Mouse (Mus musculus) MEL (cell line): ENCODE results near the gene St6galnac1. TPM values are rescaled to one million over a fixed set of nuclear protein-coding genes. Genes with fewer than 3 reads are reported as not detected.

Experiments
- DNase-seq: peaks from one replicate; pipeline ENCODE4 v3.0.0; 2011; ENCODE audit warnings: low read depth, low spot score
- H3K27ac ChIP-seq: 2 replicates; pipeline ENCODE4 v1.5.1; 2012; ENCODE audit warnings: low read depth, mild to moderate bottlenecking, control low read depth, low read length, moderate library complexity; ENCODE audit not compliant: control insufficient read depth
- H3K27me3 ChIP-seq, 2 experiments: fragments of 150-350 bp in 1 of 2; sonication (generic) in 1 of 2; 2 replicates each; pipeline ENCODE4 v1.6.1; 2012; ENCODE audit warnings: low read length in 2 of 2, mild to moderate bottlenecking in 2 of 2, improper control_type of control experiment in 1 of 2, moderate library complexity in 1 of 2; ENCODE audit not compliant: insufficient read depth in 2 of 2, control insufficient read depth in 1 of 2
- H3K36me3 ChIP-seq, 2 experiments: 2 replicates each; pipeline ENCODE4 v1.6.1; 2012 to 2014; ENCODE audit warnings: low read length in 2 of 2, improper control_type of control experiment in 1 of 2, inconsistent platforms in 1 of 2, mild to moderate bottlenecking in 1 of 2; ENCODE audit not compliant: insufficient read depth in 2 of 2, control insufficient read depth in 1 of 2
- H3K4me1 ChIP-seq, 2 experiments: fragments of 150-350 bp in 1 of 2; sonication (generic) in 1 of 2; 2 replicates each; pipeline ENCODE4 v1.6.1; 2012; ENCODE audit warnings: low read length in 2 of 2, improper control_type of control experiment in 1 of 2, mild to moderate bottlenecking in 1 of 2; ENCODE audit not compliant: insufficient read depth in 2 of 2, control insufficient read depth in 1 of 2
- H3K4me3 ChIP-seq, 2 experiments: fragments of 150-350 bp in 1 of 2; sonication (generic) in 1 of 2; 2 replicates each; pipeline ENCODE4 v1.5.1; 2012; ENCODE audit warnings: low read depth in 2 of 2, low read length in 2 of 2, mild to moderate bottlenecking in 2 of 2, moderate library complexity in 2 of 2, control low read depth in 1 of 2, improper control_type of control experiment in 1 of 2; ENCODE audit not compliant: control insufficient read depth in 1 of 2, insufficient read depth in 1 of 2
- H3K79me2 ChIP-seq: 2 replicates; pipeline ENCODE4 v1.6.1; 2012; ENCODE audit warnings: mild to moderate bottlenecking, low read length, moderate library complexity; ENCODE audit not compliant: control insufficient read depth, poor library complexity, insufficient read depth
- H3K9ac ChIP-seq: 2 replicates; pipeline ENCODE4 v1.6.1; 2012; ENCODE audit warnings: low read depth, mild to moderate bottlenecking, control low read depth, low read length, moderate library complexity; ENCODE audit not compliant: control insufficient read depth, poor library complexity, severe bottlenecking
- H3K9me3 ChIP-seq: fragments of 150-350 bp; sonication (generic); replicated peaks from 2 replicates; pipeline ENCODE4 v1.6.1; 2012; ENCODE audit warnings: mild to moderate bottlenecking, low read length, improper control_type of control experiment, moderate library complexity; ENCODE audit not compliant: insufficient read depth
- CTCF ChIP-seq, 3 experiments: IDR thresholded peaks in 2 of 3; conservative IDR thresholded peaks in 1 of 3; 2 replicates each; pipeline ENCODE4 v1.5.1; 2011 to 2012; ENCODE audit warnings: low read length in 3 of 3, low read depth in 2 of 3, mild to moderate bottlenecking in 2 of 3, improper control_type of control experiment in 1 of 3, inconsistent platforms in 1 of 3, mixed read lengths in 1 of 3, moderate library complexity in 1 of 3; ENCODE audit not compliant: control insufficient read depth in 1 of 3, insufficient read depth in 1 of 3, poor library complexity in 1 of 3, severe bottlenecking in 1 of 3
- polyA plus RNA-seq, 2 experiments: library from polyadenylated mRNA; stranded (reverse) in 1 of 2; unstranded in 1 of 2; fragments of >175 nt in 1 of 2; fragments of >200 nt in 1 of 2; gene quantifications; 2 replicates each; pipeline versions ENCODE4 v1.2.1 to v1.2.4; 2012; ENCODE audit warnings: low replicate concordance in 2 of 2, low read depth in 1 of 2; ENCODE audit not compliant: insufficient read length in 2 of 2, insufficient read depth in 1 of 2, missing spikeins in 1 of 2
- total RNA-seq: library from RNA; depleted of rRNA; stranded (reverse); fragments of 300-350 nt; gene quantifications from 2 replicates; pipeline ENCODE4 v1.2.3, GENCODE M21; 2012; rRNA removed

Gene St6galnac1
- total and polyA plus RNA-seq, 3 experiments = not detected

GRCm38 (mm10) chr11:116720319-116720865 is 54.9 kb downstream of the St6galnac1 start:
- no peak for TF ChIP-seq CTCF (IDR thresholded peaks at IDR 0.05 in 2 of 3, conservative IDR thresholded peaks at IDR 0.05 in 1 of 3; ENCODE audit: control insufficient read depth in 1 of 3, insufficient read depth in 1 of 3, low read depth in 2 of 3, low read length in 3 of 3, poor library complexity in 1 of 3, severe bottlenecking in 1 of 3)
- Histone ChIP-seq H3K27ac (no peak overlapping the region), H3K4me1 (peaks cover 0 to 5% of the 10 kb centered on the region in 2 experiments; a peak in 2 of 4 replicates), H3K27me3 (no peaks in the 10 kb centered on the region), H3K79me2 (peaks cover 2% of the 10 kb centered on the region; the same call in 1 of the 2 replicates), H3K4me3 (no peak overlapping the region), H3K9ac (no peak overlapping the region), H3K36me3 (peaks cover 0 to 7% of the 10 kb centered on the region in 2 experiments; a peak in 2 of 4 replicates), H3K9me3 (no peaks in the 10 kb centered on the region)
- DNase-seq = no peak

Other genes with a start within 250 kb of the St6galnac1 start
- 77.5 and 127 TPM in 2 replicates for gene Sphk1, start 244.6 kb downstream of the St6galnac1 start, total RNA-seq
- gene Sphk1, start 244.6 kb downstream of the St6galnac1 start, polyA plus RNA-seq = 10 to 100 TPM in 1 of 2 experiments, not detected in 1; 53.5 TPM
- 22.9 and 31.1 TPM in 2 replicates for gene Ube2o, start 194.1 kb downstream of the St6galnac1 start, total RNA-seq
- 10 to 100 TPM in 1 of 2 experiments, not detected in 1; 42.8 TPM for gene Ube2o, start 194.1 kb downstream of the St6galnac1 start, polyA plus RNA-seq
- gene Aanat, start 189.1 kb downstream of the St6galnac1 start, total RNA-seq = not detected in 2 replicates
- not detected for gene Aanat, start 189.1 kb downstream of the St6galnac1 start, polyA plus RNA-seq
- 6.4 and 7.7 TPM in 2 replicates for gene Rhbdf2, start 148.5 kb downstream of the St6galnac1 start, total RNA-seq
- gene Rhbdf2, start 148.5 kb downstream of the St6galnac1 start, polyA plus RNA-seq = 10 to 100 TPM in 1 of 2 experiments, not detected in 1; 13.7 TPM
- gene Prcd, start 122.0 kb downstream of the St6galnac1 start, total RNA-seq = 50.0 and 72.2 TPM in 2 replicates
- gene Prcd, start 122.0 kb downstream of the St6galnac1 start, polyA plus RNA-seq = 10 to 100 TPM in 1 of 2 experiments, not detected in 1; 44.4 TPM
- 2.1 and 2.2 TPM in 2 replicates for gene Cygb, start 121.2 kb downstream of the St6galnac1 start, total RNA-seq
- 1 to 10 TPM in 1 of 2 experiments, not detected in 1; 8.7 TPM for gene Cygb, start 121.2 kb downstream of the St6galnac1 start, polyA plus RNA-seq
- 2.7 and 2.9 TPM in 2 replicates for gene Mxra7, start 52.5 kb upstream of the St6galnac1 start, total RNA-seq
- gene Mxra7, start 52.5 kb upstream of the St6galnac1 start, polyA plus RNA-seq = 1 to 10 TPM in 1 of 2 experiments, not detected in 1; 9.3 TPM
- gene Mettl23, start 67.8 kb upstream of the St6galnac1 start, total RNA-seq = 63.9 and 69.9 TPM in 2 replicates
- gene Mettl23, start 67.8 kb upstream of the St6galnac1 start, polyA plus RNA-seq = 10 to 100 TPM in 1 of 2 experiments, not detected in 1; 58.5 TPM
- gene Jmjd6, start 67.9 kb upstream of the St6galnac1 start, total RNA-seq = 159 and 175 TPM in 2 replicates
- gene Jmjd6, start 67.9 kb upstream of the St6galnac1 start, polyA plus RNA-seq = 100 to 1,000 TPM in 1 of 2 experiments, not detected in 1; 192 TPM
- 25.7 and 36.3 TPM in 2 replicates for gene Mfsd11, start 76.9 kb upstream of the St6galnac1 start, total RNA-seq
- 10 to 100 TPM in 1 of 2 experiments, not detected in 1; 25.4 TPM for gene Mfsd11, start 76.9 kb upstream of the St6galnac1 start, polyA plus RNA-seq
- gene Srsf2, start 77.6 kb upstream of the St6galnac1 start, total RNA-seq = 434 and 453 TPM in 2 replicates
- 1,000 to 10,000 TPM in 1 of 2 experiments, 100 to 1,000 TPM in 1; 257 to 1,128 TPM for gene Srsf2, start 77.6 kb upstream of the St6galnac1 start, polyA plus RNA-seq
- gene Mgat5b, start 143.4 kb upstream of the St6galnac1 start, total RNA-seq = not detected in 2 replicates
- gene Mgat5b, start 143.4 kb upstream of the St6galnac1 start, polyA plus RNA-seq = not detected